Mouse (Mus musculus) stomach, embryonic 14.5 days (tissue): Measurements from ENCODE around the gene Npw. TPM values are rescaled to one million over a fixed set of nuclear protein-coding genes. Genes with fewer than 3 reads are reported as not detected.

Experiments used
- ATAC-seq: fragments of 200-750 bp; cut with Nextera tagmentation; 2 replicates; pipeline ENCODE4 v1.8.0; 2017; ENCODE audit warnings: low read depth, moderate TSS enrichment; ENCODE audit not compliant: insufficient number of reproducible peaks, insufficient read depth, low FRiP score
- H3K27ac ChIP-seq: fragments of 300-500 bp; sonication (generic); 2 replicates; pipeline ENCODE4 v1.5.1; 2014; ENCODE audit warnings: mild to moderate bottlenecking, low read length, moderate library complexity, mixed read lengths
- H3K27me3 ChIP-seq: fragments of 300-500 bp; sonication (generic); 2 replicates; pipeline ENCODE4 v1.6.1; 2014; ENCODE audit warnings: low read length, control low read depth, mixed read lengths; ENCODE audit not compliant: control insufficient read depth, insufficient read depth
- H3K36me3 ChIP-seq: fragments of 300-500 bp; sonication (generic); 2 replicates; pipeline ENCODE4 v1.6.1; 2014; ENCODE audit warnings: mild to moderate bottlenecking, control low read depth, low read length, moderate library complexity, mixed read lengths; ENCODE audit not compliant: control insufficient read depth, insufficient read depth
- H3K4me1 ChIP-seq: fragments of 300-500 bp; sonication (generic); 2 replicates; pipeline ENCODE4 v1.6.1; 2014; ENCODE audit warnings: low read length, control low read depth, mixed read lengths; ENCODE audit not compliant: control insufficient read depth, insufficient read depth
- H3K4me2 ChIP-seq: fragments of 300-500 bp; sonication (generic); replicated peaks from 2 replicates; pipeline ENCODE4 v1.6.1; 2014; ENCODE audit warnings: low read depth, low read length, control low read depth
- H3K4me3 ChIP-seq: fragments of 300-500 bp; sonication (generic); 2 replicates; pipeline ENCODE4 v1.5.1; 2014; ENCODE audit warnings: low read depth, low read length, control low read depth
- H3K9ac ChIP-seq: fragments of 300-500 bp; sonication (generic); replicated peaks from 2 replicates; pipeline ENCODE4 v1.6.1; 2014; ENCODE audit warnings: low read depth, mild to moderate bottlenecking, control low read depth, low read length, moderate library complexity, mixed read lengths
- H3K9me3 ChIP-seq: fragments of 300-500 bp; sonication (generic); 2 replicates; pipeline ENCODE4 v1.6.1; 2016; ENCODE audit warnings: low read depth, low read length, control low read depth; ENCODE audit not compliant: control insufficient read depth
- WGBS: fragments of 180-500 bp; shearing (Covaris S2); extraction: QIAGEN DNeasy Blood & Tissue Kit; methylation state at CpG from one replicate; pipeline ENCODE4 v1.1.7; 2014; 5-methylcytosine and 5-hydroxymethylcytosine counted together
- polyA plus RNA-seq: library from polyadenylated mRNA; unstranded; fragments of >200 nt; fragmentation: Nextera tagmentation; extraction: Ambion mirVana; gene quantifications from 2 replicates; pipeline ENCODE4 v1.2.1, GENCODE M21; 2014

The Npw gene
- polyA plus RNA-seq, 1 experiment from 2014 or later, result 0.42 TPM

- ATAC-seq, result no peak
- H3K36me3 ChIP-seq, result peaks cover 7% of the 10 kb centered on the region; the same call in 1 of the 2 replicates
- no peaks in the 10 kb centered on the region for H3K9me3 ChIP-seq
- H3K27me3 ChIP-seq, result no peaks in the 10 kb centered on the region
- H3K27ac ChIP-seq, result no peak overlapping the region
- H3K4me1 ChIP-seq, result peaks cover 26% of the 10 kb centered on the region; the same call in 1 of the 2 replicates
- no peak overlapping the region for H3K4me2 ChIP-seq
- 97% methylated on average over 5 of the region's 5 CpGs for WGBS
- no peak overlapping the region for H3K9ac ChIP-seq
- no peak overlapping the region for H3K4me3 ChIP-seq
Measured at GRCm38 (mm10) chr17:24635694-24636093, 22.6 kb downstream of the Npw start.

- 74% methylated on average over 4 of the region's 4 CpGs for WGBS
- no peak for ATAC-seq
- H3K4me2 ChIP-seq, result no peak overlapping the region
- H3K4me1 ChIP-seq, result peaks cover 25% of the 10 kb centered on the region; the same call in 1 of the 2 replicates
- H3K9me3 ChIP-seq, result no peaks in the 10 kb centered on the region
- no peak overlapping the region for H3K4me3 ChIP-seq
- no peak overlapping the region for H3K9ac ChIP-seq
- H3K36me3 ChIP-seq, result peaks cover 13% of the 10 kb centered on the region; the same call in 1 of the 2 replicates
- H3K27ac ChIP-seq, result no peak overlapping the region
- H3K27me3 ChIP-seq, result no peaks in the 10 kb centered on the region
Measured at GRCm38 (mm10) chr17:24635024-24635423, 23.2 kb downstream of the Npw start.

GRCm38 (mm10) chr17:24633831-24634230, 24.4 kb downstream of the Npw start:
- Histone ChIP-seq H3K4me2 (no peak overlapping the region), H3K4me1 (peaks cover 14% of the 10 kb centered on the region; the same call in 1 of the 2 replicates), H3K9me3 (no peaks in the 10 kb centered on the region), H3K9ac (no peak overlapping the region), H3K36me3 (peaks cover 14% of the 10 kb centered on the region), H3K4me3 (no peak overlapping the region), H3K27ac (peak overlapping the region; percentile 92; the same call in 1 of the 2 replicates), H3K27me3 (no peaks in the 10 kb centered on the region)
- ATAC-seq, result no peak
- WGBS, result 93% methylated on average over 11 of the region's 11 CpGs

- H3K36me3 ChIP-seq, result peaks cover 15% of the 10 kb centered on the region
- peak overlapping the region; percentile 67 for H3K9ac ChIP-seq
- ATAC-seq, result peak; percentile 53; the same call in 1 of the 2 replicates
- H3K4me3 ChIP-seq, result peak overlapping the region; percentile 67
- H3K9me3 ChIP-seq, result no peaks in the 10 kb centered on the region
- H3K27ac ChIP-seq, result peak overlapping the region; percentile 92
- no peaks in the 10 kb centered on the region for H3K27me3 ChIP-seq
- peak overlapping the region; percentile 73 for H3K4me2 ChIP-seq
- H3K4me1 ChIP-seq, result peaks cover 9% of the 10 kb centered on the region; the same call in 1 of the 2 replicates
- WGBS, result 8% methylated on average over 22 of the region's 22 CpGs
Measured at GRCm38 (mm10) chr17:24632813-24633449, 25.3 kb downstream of the Npw start.

- WGBS, result 1% methylated on average over 51 of the region's 51 CpGs
- H3K4me1 ChIP-seq, result peaks cover 9% of the 10 kb centered on the region; the same call in 1 of the 2 replicates
- peak; percentile 80; the same call in 1 of the 2 replicates for ATAC-seq
- peak within 1 kb of the TSS; percentile 92 for H3K27ac ChIP-seq
- no peaks in the 10 kb centered on the region for H3K9me3 ChIP-seq
- peak within 1 kb of the TSS; percentile 73 for H3K4me2 ChIP-seq
- no peaks in the 10 kb centered on the region for H3K27me3 ChIP-seq
- H3K36me3 ChIP-seq, result peaks cover 19% of the 10 kb centered on the region
- H3K9ac ChIP-seq, result peak within 1 kb of the TSS; percentile 67
- peak within 1 kb of the TSS; percentile 67 for H3K4me3 ChIP-seq
Measured at GRCm38 (mm10) chr17:24632167-24632812, 26.0 kb downstream of the Npw start, which contains the start of the genes Tsc2 and Nthl1. Tsc2 (minus strand) TSS chr17:24632630. Nthl1 (plus strand) TSS chr17:24632680.

GRCm38 (mm10) chr17:24630072-24630471, 28.2 kb downstream of the Npw start:
- Histone ChIP-seq H3K36me3 (peaks cover 39% of the 10 kb centered on the region), H3K4me1 (peaks cover 9% of the 10 kb centered on the region; the same call in 1 of the 2 replicates), H3K4me3 (no peak overlapping the region), H3K27me3 (no peaks in the 10 kb centered on the region), H3K9me3 (no peaks in the 10 kb centered on the region), H3K9ac (no peak overlapping the region), H3K27ac (no peak overlapping the region), H3K4me2 (no peak overlapping the region)
- no peak for ATAC-seq
- WGBS, result 88% methylated on average over 14 of the region's 14 CpGs

- H3K4me2 ChIP-seq, result no peak overlapping the region
- ATAC-seq, result no peak
- no peak overlapping the region for H3K27ac ChIP-seq
- no peak overlapping the region for H3K4me3 ChIP-seq
- peaks cover 52% of the 10 kb centered on the region for H3K36me3 ChIP-seq
- H3K27me3 ChIP-seq, result no peaks in the 10 kb centered on the region
- no peaks in the 10 kb centered on the region for H3K9me3 ChIP-seq
- H3K9ac ChIP-seq, result no peak overlapping the region
- H3K4me1 ChIP-seq, result peaks cover 9% of the 10 kb centered on the region; the same call in 1 of the 2 replicates
- WGBS, result 53% methylated on average over 5 of the region's 5 CpGs
Measured at GRCm38 (mm10) chr17:24628646-24629045, 29.6 kb downstream of the Npw start.

- Histone ChIP-seq H3K9ac (no peak overlapping the region), H3K4me2 (no peak overlapping the region), H3K4me1 (no peaks in the 10 kb centered on the region), H3K4me3 (no peak overlapping the region), H3K27ac (no peak overlapping the region), H3K36me3 (peaks cover 78% of the 10 kb centered on the region), H3K27me3 (no peaks in the 10 kb centered on the region), H3K9me3 (no peaks in the 10 kb centered on the region)
- 95% methylated on average over 8 of the region's 8 CpGs for WGBS
- ATAC-seq, result no peak
Measured at GRCm38 (mm10) chr17:24625472-24625871, 32.8 kb downstream of the Npw start.
